Mouse (Mus musculus): ENCODE measurements around the gene Tmem239.

Tmem239 gene

GRCm38 (mm10) chr2:130436769-130437168 is 30.5 kb downstream of the Tmem239 start:
- TF ChIP-seq CTCF (conservative IDR thresholded peaks at IDR 0.05; ENCODE audit: low read length) = no peak
- TF ChIP-seq POU5F1 (IDR thresholded peaks at IDR 0.05; ENCODE audit: borderline replicate concordance, low read length) = no peak
- no peak for TF ChIP-seq NANOG (IDR thresholded peaks at IDR 0.05; ENCODE audit: borderline replicate concordance, low read length)
- H3K9me3 ChIP-seq (ENCODE audit: low read length) = no peaks in the 10 kb centered on the region
- H3K4me1 ChIP-seq (replicated peaks; ENCODE audit: low read depth, low read length) = no peaks in the 10 kb centered on the region
- no peak overlapping the region for H3K4me3 ChIP-seq (replicated peaks; ENCODE audit: low read length)
- H3K36me3 ChIP-seq (ENCODE audit: insufficient read depth, low read length) = peaks cover 67% of the 10 kb centered on the region
- no peaks in the 10 kb centered on the region for H3K27me3 ChIP-seq (ENCODE audit: insufficient read depth, low read length)

GRCm38 (mm10) chr2:130438861-130439260 is 32.6 kb downstream of the Tmem239 start:
- TF ChIP-seq POU5F1 (IDR thresholded peaks at IDR 0.05; ENCODE audit: borderline replicate concordance, low read length) (no peak), CTCF (conservative IDR thresholded peaks at IDR 0.05; ENCODE audit: low read length) (no peak), NANOG (IDR thresholded peaks at IDR 0.05; ENCODE audit: borderline replicate concordance, low read length) (no peak)
- no peaks in the 10 kb centered on the region for H3K4me1 ChIP-seq (replicated peaks; ENCODE audit: low read depth, low read length)
- H3K27me3 ChIP-seq (ENCODE audit: insufficient read depth, low read length) = no peaks in the 10 kb centered on the region
- H3K36me3 ChIP-seq (ENCODE audit: insufficient read depth, low read length) = peaks cover 76% of the 10 kb centered on the region
- no peak overlapping the region for H3K4me3 ChIP-seq (replicated peaks; ENCODE audit: low read length)
- H3K9me3 ChIP-seq (ENCODE audit: low read length) = no peaks in the 10 kb centered on the region

- Histone ChIP-seq H3K4me1 (replicated peaks; ENCODE audit: low read depth, low read length) (no peaks in the 10 kb centered on the region), H3K36me3 (ENCODE audit: insufficient read depth, low read length) (peaks cover 82% of the 10 kb centered on the region), H3K9me3 (ENCODE audit: low read length) (no peaks in the 10 kb centered on the region), H3K27me3 (ENCODE audit: insufficient read depth, low read length) (no peaks in the 10 kb centered on the region), H3K4me3 (replicated peaks; ENCODE audit: low read length) (no peak overlapping the region)
- no peak for TF ChIP-seq CTCF (conservative IDR thresholded peaks at IDR 0.05; ENCODE audit: low read length)
- TF ChIP-seq POU5F1 (IDR thresholded peaks at IDR 0.05; ENCODE audit: borderline replicate concordance, low read length) = no peak
- TF ChIP-seq NANOG (IDR thresholded peaks at IDR 0.05; ENCODE audit: borderline replicate concordance, low read length) = no peak
Measured at GRCm38 (mm10) chr2:130439840-130440480, 33.7 kb downstream of the Tmem239 start.

- Histone ChIP-seq H3K27me3 (ENCODE audit: insufficient read depth, low read length) (no peaks in the 10 kb centered on the region), H3K4me3 (replicated peaks; ENCODE audit: low read length) (no peak overlapping the region), H3K4me1 (replicated peaks; ENCODE audit: low read depth, low read length) (no peaks in the 10 kb centered on the region), H3K9me3 (ENCODE audit: low read length) (no peaks in the 10 kb centered on the region), H3K36me3 (ENCODE audit: insufficient read depth, low read length) (peaks cover 87% of the 10 kb centered on the region)
- TF ChIP-seq CTCF (conservative IDR thresholded peaks at IDR 0.05; ENCODE audit: low read length) (peak; percentile 25; the same call in 1 of the 2 replicates), POU5F1 (IDR thresholded peaks at IDR 0.05; ENCODE audit: borderline replicate concordance, low read length) (no peak)
Measured at GRCm38 (mm10) chr2:130442162-130442561, 35.9 kb downstream of the Tmem239 start.

- H3K4me3 ChIP-seq (replicated peaks; ENCODE audit: low read length) = no peak overlapping the region
- H3K9me3 ChIP-seq (ENCODE audit: low read length) = no peaks in the 10 kb centered on the region
- peak; percentile 19; the same call in 1 of the 2 replicates for TF ChIP-seq CTCF (conservative IDR thresholded peaks at IDR 0.05; ENCODE audit: low read length)
- no peak for TF ChIP-seq NANOG (IDR thresholded peaks at IDR 0.05; ENCODE audit: borderline replicate concordance, low read length)
- H3K4me1 ChIP-seq (replicated peaks; ENCODE audit: low read depth, low read length) = peaks cover 17% of the 10 kb centered on the region
- H3K36me3 ChIP-seq (ENCODE audit: insufficient read depth, low read length) = peaks cover 24% of the 10 kb centered on the region
- H3K27me3 ChIP-seq (ENCODE audit: insufficient read depth, low read length) = peaks cover 37% of the 10 kb centered on the region
Measured at GRCm38 (mm10) chr2:130448449-130448848, 42.2 kb downstream of the Tmem239 start.

- peaks cover 37% of the 10 kb centered on the region for H3K27me3 ChIP-seq (ENCODE audit: insufficient read depth, low read length)
- peaks cover 17% of the 10 kb centered on the region for H3K4me1 ChIP-seq (replicated peaks; ENCODE audit: low read depth, low read length)
- no peaks in the 10 kb centered on the region for H3K9me3 ChIP-seq (ENCODE audit: low read length)
- TF ChIP-seq NANOG (IDR thresholded peaks at IDR 0.05; ENCODE audit: borderline replicate concordance, low read length) (no peak), POU5F1 (IDR thresholded peaks at IDR 0.05; ENCODE audit: borderline replicate concordance, low read length) (no peak), CTCF (conservative IDR thresholded peaks at IDR 0.05; ENCODE audit: low read length) (no peak)
- peak overlapping the region; percentile 90 for H3K4me3 ChIP-seq (replicated peaks; ENCODE audit: low read length)
- H3K36me3 ChIP-seq (ENCODE audit: insufficient read depth, low read length) = peaks cover 16% of the 10 kb centered on the region
Measured at GRCm38 (mm10) chr2:130449021-130449793, 42.9 kb downstream of the Tmem239 start.

GRCm38 (mm10) chr2:130449794-130450433 is 43.6 kb downstream of the Tmem239 start, which contains the start of gene Ptpra:
Gene Ptpra (plus strand): TSS chr2:130450278.
- peaks cover 17% of the 10 kb centered on the region for H3K4me1 ChIP-seq (replicated peaks; ENCODE audit: low read depth, low read length)
- H3K27me3 ChIP-seq (ENCODE audit: insufficient read depth, low read length) = peaks cover 37% of the 10 kb centered on the region

GRCm38 (mm10) chr2:130450434-130450796 is 44.1 kb downstream of the Tmem239 start:
- Histone ChIP-seq H3K9me3 (ENCODE audit: low read length) (no peaks in the 10 kb centered on the region), H3K27me3 (ENCODE audit: insufficient read depth, low read length) (peaks cover 37% of the 10 kb centered on the region), H3K4me3 (replicated peaks; ENCODE audit: low read length) (peak overlapping the region; percentile 90), H3K36me3 (ENCODE audit: insufficient read depth, low read length) (peaks cover 5% of the 10 kb centered on the region; the same call in 1 of the 2 replicates), H3K4me1 (replicated peaks; ENCODE audit: low read depth, low read length) (peaks cover 17% of the 10 kb centered on the region)
- TF ChIP-seq CTCF (conservative IDR thresholded peaks at IDR 0.05; ENCODE audit: low read length) = no peak
- TF ChIP-seq POU5F1 (IDR thresholded peaks at IDR 0.05; ENCODE audit: borderline replicate concordance, low read length) = no peak
- TF ChIP-seq NANOG (IDR thresholded peaks at IDR 0.05; ENCODE audit: borderline replicate concordance, low read length) = no peak

More at GRCm38 (mm10) chr2:130449794-130450433, 43.6 kb downstream of the Tmem239 start, which contains the start of gene Ptpra:
- H3K4me3 ChIP-seq (replicated peaks; ENCODE audit: low read length) = peak within 1 kb of the TSS; percentile 90
- no peaks in the 10 kb centered on the region for H3K9me3 ChIP-seq (ENCODE audit: low read length)
- TF ChIP-seq NANOG (IDR thresholded peaks at IDR 0.05; ENCODE audit: borderline replicate concordance, low read length) (no peak), POU5F1 (IDR thresholded peaks at IDR 0.05; ENCODE audit: borderline replicate concordance, low read length) (no peak), CTCF (conservative IDR thresholded peaks at IDR 0.05; ENCODE audit: low read length) (no peak)
- peaks cover 9% of the 10 kb centered on the region; the same call in 1 of the 2 replicates for H3K36me3 ChIP-seq (ENCODE audit: insufficient read depth, low read length)
